Mouse (Mus musculus): ENCODE data around the gene Pja2.

DNA sequence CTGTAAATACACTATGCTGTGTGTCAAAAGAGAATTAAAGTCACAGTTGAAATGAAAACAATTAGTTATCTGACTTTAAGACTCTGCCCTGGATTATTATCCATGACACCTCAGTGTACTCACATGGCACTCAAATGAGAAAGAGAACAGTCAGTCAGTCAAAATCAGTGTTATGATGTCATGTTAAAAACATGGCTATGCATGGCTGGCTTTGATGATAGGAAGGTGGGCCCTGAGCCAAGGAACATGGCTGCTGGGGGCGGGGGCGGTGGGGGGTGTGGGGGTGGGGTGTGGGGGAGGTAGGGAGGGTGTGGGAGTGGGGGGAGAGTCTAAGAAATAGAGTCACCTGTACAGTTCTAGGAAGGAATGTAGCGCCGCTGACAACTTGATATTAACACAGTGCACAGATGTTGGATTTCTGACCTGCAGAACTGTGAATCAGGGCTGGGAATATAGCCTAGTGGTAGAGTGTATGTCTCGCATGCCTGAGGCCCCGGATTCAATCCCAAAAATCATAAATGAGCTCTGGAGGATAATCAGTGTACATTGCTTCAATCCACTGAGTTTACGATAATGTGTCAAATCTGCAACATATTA, 13.0 kb upstream of the Pja2 start:
- TF ChIP-seq CTCF (IDR thresholded peaks at IDR 0.05; ENCODE audit: low read depth) = no peak
- no peak for TF ChIP-seq EP300 (IDR thresholded peaks at IDR 0.05; ENCODE audit: low read depth)
